Mouse (Mus musculus): ENCODE results near the gene Tepp.

The Tepp gene

GRCm38 (mm10) chr8:95331156-95331719, 20.9 kb downstream of the Tepp start:
- DNase-seq (ENCODE audit: inconsistent ontology term): peak; percentile 88

GRCm38 (mm10) chr8:95331720-95332436, 21.5 kb downstream of the Tepp start, which contains the start of the genes Zfp319 and Usb1:
Gene Zfp319, minus strand, starts transcription at chr8:95331950.
Gene Usb1, plus strand, starts transcription at chr8:95332284.
- DNase-seq (ENCODE audit: inconsistent ontology term): peak; percentile 97

- DNase-seq (ENCODE audit: inconsistent ontology term): no peak
Observed at GRCm38 (mm10) chr8:95332437-95333199, 22.3 kb downstream of the Tepp start.

GRCm38 (mm10) chr8:95335706-95336105, 25.3 kb downstream of the Tepp start:
- DNase-seq (ENCODE audit: inconsistent ontology term): no peak

- no peak for DNase-seq (ENCODE audit: inconsistent ontology term)
Observed at GRCm38 (mm10) chr8:95336363-95336762, 26.0 kb downstream of the Tepp start.

GRCm38 (mm10) chr8:95341721-95342120, 31.4 kb downstream of the Tepp start:
- no peak for DNase-seq (ENCODE audit: inconsistent ontology term)

GRCm38 (mm10) chr8:95344668-95345067, 34.3 kb downstream of the Tepp start:
- DNase-seq (ENCODE audit: inconsistent ontology term): no peak

- peak; percentile 82 for DNase-seq (ENCODE audit: inconsistent ontology term)
Observed at GRCm38 (mm10) chr8:95346643-95347545, 36.5 kb downstream of the Tepp start.

- DNase-seq (ENCODE audit: inconsistent ontology term): no peak
Observed at GRCm38 (mm10) chr8:95348356-95348755, 38.0 kb downstream of the Tepp start.

- no peak for DNase-seq (ENCODE audit: inconsistent ontology term)
Observed at GRCm38 (mm10) chr8:95348811-95349630, 38.7 kb downstream of the Tepp start.

- DNase-seq (ENCODE audit: inconsistent ontology term): peak; percentile 50
Observed at GRCm38 (mm10) chr8:95351461-95351860, 41.1 kb downstream of the Tepp start.

- peak; percentile 86 for DNase-seq (ENCODE audit: inconsistent ontology term)
Observed at GRCm38 (mm10) chr8:95352151-95352870, 41.9 kb downstream of the Tepp start, which contains the start of gene Mmp15. Gene Mmp15, plus strand, starts transcription at chr8:95352268.

- peak; percentile 64 for DNase-seq (ENCODE audit: inconsistent ontology term)
Observed at GRCm38 (mm10) chr8:95352871-95353866, 42.8 kb downstream of the Tepp start.

- DNase-seq (ENCODE audit: inconsistent ontology term): no peak
Observed at GRCm38 (mm10) chr8:95354606-95355005, 44.2 kb downstream of the Tepp start.

GRCm38 (mm10) chr8:95358550-95359411, 48.4 kb downstream of the Tepp start:
- DNase-seq (ENCODE audit: inconsistent ontology term): no peak

- no peak for DNase-seq (ENCODE audit: inconsistent ontology term)
Observed at GRCm38 (mm10) chr8:95360181-95361015, 50.0 kb downstream of the Tepp start.

GRCm38 (mm10) chr8:95361016-95361341, 50.6 kb downstream of the Tepp start:
- DNase-seq (ENCODE audit: inconsistent ontology term): no peak
